Mouse (Mus musculus): Measurements from ENCODE around the gene Insl5.

Gene Insl5

GRCm38 (mm10) chr4:102990595-102991340 is 35.9 kb downstream of the Insl5 start:
- no peak for DNase-seq (ENCODE audit: extremely low read depth, low read depth)

GRCm38 (mm10) chr4:102990016-102990415 is 36.6 kb downstream of the Insl5 start:
- DNase-seq (ENCODE audit: extremely low read depth, low read depth), result no peak

GRCm38 (mm10) chr4:102989391-102989790 is 37.3 kb downstream of the Insl5 start:
- no peak for DNase-seq (ENCODE audit: extremely low read depth, low read depth)

- DNase-seq (ENCODE audit: extremely low read depth, low read depth), result no peak
Observed at GRCm38 (mm10) chr4:102988526-102988925, 38.1 kb downstream of the Insl5 start.

GRCm38 (mm10) chr4:102987756-102988155 is 38.9 kb downstream of the Insl5 start:
- DNase-seq (ENCODE audit: extremely low read depth, low read depth), result no peak

GRCm38 (mm10) chr4:102987325-102987724 is 39.3 kb downstream of the Insl5 start:
- DNase-seq (ENCODE audit: extremely low read depth, low read depth), result no peak

- peak; percentile 39 for DNase-seq (ENCODE audit: extremely low read depth, low read depth)
Observed at GRCm38 (mm10) chr4:102986917-102987316, 39.7 kb downstream of the Insl5 start.

GRCm38 (mm10) chr4:102986173-102986572 is 40.5 kb downstream of the Insl5 start:
- DNase-seq (ENCODE audit: extremely low read depth, low read depth), result peak; percentile 8

GRCm38 (mm10) chr4:102981709-102982108 is 44.9 kb downstream of the Insl5 start:
- DNase-seq (ENCODE audit: extremely low read depth, low read depth), result no peak

- DNase-seq (ENCODE audit: extremely low read depth, low read depth), result no peak
Observed at GRCm38 (mm10) chr4:102979385-102979784, 47.3 kb downstream of the Insl5 start.

- DNase-seq (ENCODE audit: extremely low read depth, low read depth), result no peak
Observed at GRCm38 (mm10) chr4:102978440-102978839, 48.2 kb downstream of the Insl5 start, which contains the start of gene Tctex1d1. Gene Tctex1d1 (plus strand): TSS chr4:102978606.

- DNase-seq (ENCODE audit: extremely low read depth, low read depth), result no peak
Observed at GRCm38 (mm10) chr4:102977778-102978321, 48.8 kb downstream of the Insl5 start.

GRCm38 (mm10) chr4:102976290-102977275 is 50.1 kb downstream of the Insl5 start:
- no peak for DNase-seq (ENCODE audit: extremely low read depth, low read depth)

GRCm38 (mm10) chr4:102974172-102974571 is 52.5 kb downstream of the Insl5 start:
- no peak for DNase-seq (ENCODE audit: extremely low read depth, low read depth)

GRCm38 (mm10) chr4:102972071-102972470 is 54.6 kb downstream of the Insl5 start:
- no peak for DNase-seq (ENCODE audit: extremely low read depth, low read depth)

GRCm38 (mm10) chr4:102971159-102971558 is 55.5 kb downstream of the Insl5 start:
- DNase-seq (ENCODE audit: extremely low read depth, low read depth), result no peak

- DNase-seq (ENCODE audit: extremely low read depth, low read depth), result no peak
Observed at GRCm38 (mm10) chr4:102969599-102969998, 57.0 kb downstream of the Insl5 start.
